In genomic region chr9:27729558-27729889, GRCm38 (mm10) we compare ENCODE assay signal across 11 mouse cellular contexts.
"Had no signal": no experiment of that assay in that cellular context is flagged by ENCODE, and none has a peak within 500 bp of the region (broad histone marks: within the 10 kb centered on the region; RNA-seq: fewer than 3 reads in every experiment).

No protein-coding gene starts in this region.

- H3K36me3 ChIP-seq: limb, embryonic 13.5 days had no signal

- DNase-seq: kidney, adult 8-10 months; kidney, postnatal 36 days; lung, adult 18-20 months; spleen, adult 18-20 months; thymus, adult 18-20 months; thymus, postnatal 14 days had no signal

- H3K27ac ChIP-seq: kidney, postnatal 0 days; limb, embryonic 13.5 days; liver, embryonic 14.5 days had no signal

- ATAC-seq: intestine, postnatal 0 days had no signal

- H3K27me3 ChIP-seq: limb, embryonic 13.5 days had no signal

- H3K9ac ChIP-seq: liver, embryonic 14.5 days had no signal

- H3K9me3 ChIP-seq: limb, embryonic 13.5 days had no signal

- H3K4me3 ChIP-seq: limb, embryonic 13.5 days; myocyte had no signal
